Comparison of ENCODE assay signal across 22 mouse cellular contexts in the genomic region with DNA sequence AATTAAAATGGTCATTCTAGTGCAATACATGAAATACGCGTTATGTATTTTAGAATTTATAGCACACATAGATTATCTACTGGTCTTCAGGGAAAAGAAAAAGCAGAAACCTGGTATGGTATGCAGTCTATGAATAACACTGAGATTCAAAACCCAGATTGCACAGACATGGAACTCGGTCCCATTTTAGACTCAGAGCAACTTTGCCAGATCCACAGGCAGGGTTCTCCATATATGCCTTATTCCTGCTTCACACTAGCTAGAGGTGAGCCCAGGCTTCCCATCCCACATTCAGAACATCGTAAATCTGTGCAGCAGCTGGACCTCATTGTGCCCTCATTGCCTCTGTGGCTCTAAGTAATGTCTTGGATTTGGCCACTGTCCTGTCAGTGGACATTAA.
"Had no signal": no experiment of that assay in that cellular context is flagged by ENCODE, and none has a peak within 500 bp of the region (broad histone marks: within the 10 kb centered on the region; RNA-seq: fewer than 3 reads in every experiment).

No protein-coding gene starts in this region.

- ATAC-seq: hindbrain, embryonic 16.5 days; hindbrain, postnatal 0 days; inflammation-experienced regulatory T-cells, adult 6 months; intestine, embryonic 15.5 days; intestine, embryonic 16.5 days; intestine, postnatal 0 days had no signal

- DNase-seq: heart, postnatal 10 days; heart, postnatal 14 days; heart, postnatal 36 days; heart, postnatal 4 days; kidney, adult 11 months; kidney, adult 18-20 months; kidney, adult 2 months; kidney, adult 8-10 months; kidney, adult 9 months; kidney, postnatal 10 days; kidney, postnatal 14 days; kidney, postnatal 25 days; kidney, postnatal 36 days; kidney, postnatal 4 days; layer of hippocampus, adult 9-11 months; layer of hippocampus, postnatal 36 days had no signal
